Comparison of ENCODE assay signal across 21 mouse cellular contexts in the genomic region with DNA sequence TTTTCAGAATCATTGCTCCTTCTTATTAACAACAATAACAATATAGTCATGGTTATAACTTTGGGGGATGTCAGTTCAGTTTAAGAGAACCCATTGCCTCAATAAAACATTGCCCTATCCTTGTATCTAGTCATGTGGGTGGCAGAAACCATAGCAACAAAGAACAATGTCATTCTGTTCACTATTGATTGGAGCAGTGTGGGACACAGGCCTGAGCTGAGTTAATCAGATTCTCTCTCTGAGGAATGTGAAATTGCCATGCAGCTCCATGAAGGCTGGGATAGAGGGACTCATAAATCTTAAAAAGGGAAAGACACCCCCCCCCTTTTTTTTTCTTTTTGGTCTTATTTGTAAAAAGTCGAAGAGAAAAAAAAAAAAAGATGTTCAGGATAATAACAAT.
DNase-seq lines count a peak whose midpoint lies in the region; ATAC-seq lines count a peak whose summit lies in the region.
"Had no signal": no experiment of that assay in that cellular context is flagged by ENCODE, and none has a peak within 500 bp of the region (broad histone marks: within the 10 kb centered on the region; RNA-seq: fewer than 3 reads in every experiment).

No protein-coding gene starts in this region.

- H3K27ac ChIP-seq in forebrain, embryonic 11.5 days (ENCODE audit: low read depth, low read length): no peak overlapping the region
- no peak overlapping the region for H3K27ac ChIP-seq in forebrain, embryonic 15.5 days (replicated peaks)
- no peak overlapping the region for H3K27ac ChIP-seq in neural tube, embryonic 12.5 days
- no peak overlapping the region for H3K27ac ChIP-seq in neural tube, embryonic 15.5 days (replicated peaks)
- H3K27ac ChIP-seq in midbrain, embryonic 13.5 days: no peak overlapping the region
- H3K27ac ChIP-seq: hindbrain, embryonic 15.5 days; liver, embryonic 14.5 days; lung, embryonic 15.5 days; stomach, postnatal 0 days had no signal

- no peaks in the 10 kb centered on the region for H3K27me3 ChIP-seq in forebrain, embryonic 11.5 days (ENCODE audit: control insufficient read depth, insufficient read depth, low read length)
- H3K27me3 ChIP-seq in forebrain, embryonic 15.5 days: no peaks in the 10 kb centered on the region
- no peaks in the 10 kb centered on the region for H3K27me3 ChIP-seq in neural tube, embryonic 12.5 days (replicated peaks)
- H3K27me3 ChIP-seq in neural tube, embryonic 15.5 days (replicated peaks): no peaks in the 10 kb centered on the region
- no peaks in the 10 kb centered on the region for H3K27me3 ChIP-seq in midbrain, embryonic 13.5 days
- H3K27me3 ChIP-seq: hindbrain, embryonic 15.5 days; lung, embryonic 15.5 days had no signal

- no peak overlapping the region for H3K9ac ChIP-seq in forebrain, embryonic 11.5 days (ENCODE audit: low read length)
- H3K9ac ChIP-seq in forebrain, embryonic 15.5 days (replicated peaks): no peak overlapping the region
- H3K9ac ChIP-seq in neural tube, embryonic 12.5 days: no peak overlapping the region
- no peak overlapping the region for H3K9ac ChIP-seq in neural tube, embryonic 15.5 days (replicated peaks)
- H3K9ac ChIP-seq in midbrain, embryonic 13.5 days (replicated peaks): no peak overlapping the region
- H3K9ac ChIP-seq: hindbrain, embryonic 15.5 days; liver, embryonic 14.5 days; lung, embryonic 15.5 days had no signal

- H3K4me3 ChIP-seq in forebrain, embryonic 11.5 days (ENCODE audit: low read depth, low read length): no peak overlapping the region
- H3K4me3 ChIP-seq in forebrain, embryonic 15.5 days: no peak overlapping the region
- no peak overlapping the region for H3K4me3 ChIP-seq in neural tube, embryonic 12.5 days
- no peak overlapping the region for H3K4me3 ChIP-seq in neural tube, embryonic 15.5 days (replicated peaks)
- H3K4me3 ChIP-seq in midbrain, embryonic 13.5 days (replicated peaks): no peak overlapping the region
- H3K4me3 ChIP-seq: hindbrain, embryonic 15.5 days; lung, embryonic 15.5 days had no signal

- no peaks in the 10 kb centered on the region for H3K36me3 ChIP-seq in forebrain, embryonic 11.5 days (ENCODE audit: control insufficient read depth, insufficient read depth, low read length)
- H3K36me3 ChIP-seq in forebrain, embryonic 15.5 days: no peaks in the 10 kb centered on the region
- H3K36me3 ChIP-seq in neural tube, embryonic 12.5 days: no peaks in the 10 kb centered on the region
- H3K36me3 ChIP-seq in neural tube, embryonic 15.5 days: no peaks in the 10 kb centered on the region
- no peaks in the 10 kb centered on the region for H3K36me3 ChIP-seq in midbrain, embryonic 13.5 days
- H3K36me3 ChIP-seq: G1E; hindbrain, embryonic 15.5 days; lung, embryonic 15.5 days had no signal

- H3K4me2 ChIP-seq in forebrain, embryonic 11.5 days (ENCODE audit: low read depth, low read length, severe bottlenecking): no peak overlapping the region
- H3K4me2 ChIP-seq in forebrain, embryonic 15.5 days (replicated peaks): no peak overlapping the region
- no peak overlapping the region for H3K4me2 ChIP-seq in neural tube, embryonic 12.5 days (replicated peaks)
- no peak overlapping the region for H3K4me2 ChIP-seq in neural tube, embryonic 15.5 days
- no peak overlapping the region for H3K4me2 ChIP-seq in midbrain, embryonic 13.5 days (replicated peaks)
- H3K4me2 ChIP-seq: hindbrain, embryonic 15.5 days; lung, embryonic 15.5 days had no signal

- no peak for DNase-seq in forebrain, embryonic 11.5 days (ENCODE audit: low spot score)
- DNase-seq in retina, postnatal 1 day: peak; percentile 11
- DNase-seq in left cerebral cortex, adult 11 months (ENCODE audit: low spot score): no peak
- no peak for DNase-seq in kidney, adult 8-10 months
- DNase-seq: adrenal gland, postnatal 25 days; cerebellum, adult 18-20 months; cerebellum, postnatal 25 days; gastrocnemius, postnatal 25 days; kidney, adult 11 months; kidney, postnatal 10 days; lung, postnatal 4 days; right cerebral cortex, postnatal 4 days had no signal

- no peaks in the 10 kb centered on the region for H3K9me3 ChIP-seq in forebrain, embryonic 11.5 days (ENCODE audit: control insufficient read depth, low read length)
- no peaks in the 10 kb centered on the region for H3K9me3 ChIP-seq in forebrain, embryonic 15.5 days
- H3K9me3 ChIP-seq in neural tube, embryonic 12.5 days: no peaks in the 10 kb centered on the region
- H3K9me3 ChIP-seq in neural tube, embryonic 15.5 days (replicated peaks): no peaks in the 10 kb centered on the region
- H3K9me3 ChIP-seq in midbrain, embryonic 13.5 days: no peaks in the 10 kb centered on the region
- H3K9me3 ChIP-seq: G1E; hindbrain, embryonic 15.5 days; lung, embryonic 15.5 days had no signal

- 70% methylated on average over 1 of the region's 1 CpGs for WGBS in forebrain, embryonic 11.5 days
- 6% methylated on average over 1 of the region's 1 CpGs for WGBS in forebrain, embryonic 15.5 days
- WGBS in neural tube, embryonic 12.5 days: 19% methylated on average over 1 of the region's 1 CpGs
- 14% methylated on average over 1 of the region's 1 CpGs for WGBS in neural tube, embryonic 15.5 days
- WGBS in midbrain, embryonic 13.5 days: 36% methylated on average over 1 of the region's 1 CpGs

- peak; percentile 84 for ATAC-seq in forebrain, embryonic 11.5 days (replicated peaks; ENCODE audit: low FRiP score)
- ATAC-seq in forebrain, embryonic 15.5 days (replicated peaks): no peak
- peak; percentile 87; the same call in 1 of the 2 replicates for ATAC-seq in neural tube, embryonic 12.5 days (ENCODE audit: low FRiP score, low read depth)
- no peak for ATAC-seq in neural tube, embryonic 15.5 days (ENCODE audit: low FRiP score)
- peak; percentile 76; the same call in 1 of the 2 replicates for ATAC-seq in midbrain, embryonic 13.5 days

- H3K4me1 ChIP-seq in forebrain, embryonic 11.5 days (replicated peaks; ENCODE audit: control insufficient read depth, insufficient read depth, low read length): no peaks in the 10 kb centered on the region
- H3K4me1 ChIP-seq in forebrain, embryonic 15.5 days: no peaks in the 10 kb centered on the region
- H3K4me1 ChIP-seq in neural tube, embryonic 12.5 days: no peaks in the 10 kb centered on the region
- no peaks in the 10 kb centered on the region for H3K4me1 ChIP-seq in neural tube, embryonic 15.5 days
- H3K4me1 ChIP-seq in midbrain, embryonic 13.5 days (replicated peaks): no peaks in the 10 kb centered on the region
- H3K4me1 ChIP-seq: hindbrain, embryonic 15.5 days; lung, embryonic 15.5 days had no signal

Comparison
In these comparisons a context has a peak if more than half of its experiments do, and no peak if none do; other contexts are left out.
1. ATAC-seq: peak in forebrain, embryonic 11.5 days (single experiment), neural tube, embryonic 12.5 days (single experiment) and midbrain, embryonic 13.5 days (single experiment); none in forebrain, embryonic 15.5 days (single experiment) and neural tube, embryonic 15.5 days (single experiment).